In genomic region chr14:108520914-108521313, GRCm38 (mm10) we compare ENCODE assay signal across 35 mouse cellular contexts.
"Had no signal": no experiment of that assay in that cellular context is flagged by ENCODE, and none has a peak within 500 bp of the region (broad histone marks: within the 10 kb centered on the region; RNA-seq: fewer than 3 reads in every experiment).

No protein-coding gene starts in this region.

- H3K36me3 ChIP-seq: heart, embryonic 12.5 days; heart, embryonic 13.5 days; heart, embryonic 15.5 days; hindbrain, embryonic 10.5 days; hindbrain, embryonic 12.5 days; hindbrain, embryonic 13.5 days; hindbrain, embryonic 15.5 days; intestine, embryonic 15.5 days; kidney, embryonic 15.5 days had no signal

- H3K9ac ChIP-seq: heart, embryonic 12.5 days; heart, embryonic 13.5 days; heart, embryonic 15.5 days; hindbrain, embryonic 12.5 days; hindbrain, embryonic 13.5 days; hindbrain, embryonic 14.5 days; hindbrain, embryonic 15.5 days; intestine, embryonic 15.5 days; kidney, embryonic 15.5 days had no signal

- DNase-seq: heart, postnatal 10 days; heart, postnatal 14 days; heart, postnatal 36 days; heart, postnatal 4 days; kidney, adult 11 months; kidney, adult 18-20 months; kidney, adult 2 months; kidney, adult 8-10 months; kidney, adult 9 months; kidney, postnatal 10 days; kidney, postnatal 14 days; kidney, postnatal 25 days; kidney, postnatal 36 days; kidney, postnatal 4 days; layer of hippocampus, adult 9-11 months; layer of hippocampus, postnatal 36 days had no signal

- ATAC-seq: hindbrain, embryonic 16.5 days; hindbrain, postnatal 0 days; inflammation-experienced regulatory T-cells, adult 6 months; intestine, embryonic 15.5 days; intestine, embryonic 16.5 days; intestine, postnatal 0 days had no signal

- H3K27ac ChIP-seq: heart, embryonic 13.5 days; heart, embryonic 15.5 days; hindbrain, embryonic 10.5 days; hindbrain, embryonic 12.5 days; hindbrain, embryonic 13.5 days; hindbrain, embryonic 14.5 days; hindbrain, embryonic 15.5 days; hindbrain, postnatal 0 days; intestine, embryonic 15.5 days; kidney, embryonic 15.5 days; kidney, postnatal 0 days; layer of hippocampus, adult 2 months; left cerebral cortex, adult 2 months had no signal

- H3K4me1 ChIP-seq: heart, embryonic 12.5 days; heart, embryonic 13.5 days; heart, embryonic 15.5 days; hindbrain, embryonic 10.5 days; hindbrain, embryonic 12.5 days; hindbrain, embryonic 13.5 days; hindbrain, embryonic 15.5 days; intestine, embryonic 15.5 days; kidney, embryonic 15.5 days had no signal

- H3K4me3 ChIP-seq: heart, embryonic 12.5 days; heart, embryonic 13.5 days; heart, embryonic 15.5 days; hindbrain, embryonic 10.5 days; hindbrain, embryonic 12.5 days; hindbrain, embryonic 13.5 days; hindbrain, embryonic 15.5 days; intestine, embryonic 15.5 days; kidney, embryonic 15.5 days; layer of hippocampus, adult 2 months; left cerebral cortex, adult 2 months had no signal

- H3K9me3 ChIP-seq: heart, embryonic 12.5 days; heart, embryonic 13.5 days; heart, embryonic 15.5 days; hindbrain, embryonic 10.5 days; hindbrain, embryonic 12.5 days; hindbrain, embryonic 13.5 days; hindbrain, embryonic 15.5 days; intestine, embryonic 15.5 days; kidney, embryonic 15.5 days had no signal

- H3K27me3 ChIP-seq: heart, embryonic 12.5 days; heart, embryonic 13.5 days; heart, embryonic 15.5 days; hindbrain, embryonic 12.5 days; hindbrain, embryonic 13.5 days; hindbrain, embryonic 15.5 days; intestine, embryonic 15.5 days; kidney, embryonic 15.5 days had no signal

- H3K4me2 ChIP-seq: heart, embryonic 11.5 days; heart, embryonic 12.5 days; heart, embryonic 13.5 days; heart, embryonic 15.5 days; hindbrain, embryonic 12.5 days; hindbrain, embryonic 13.5 days; hindbrain, embryonic 14.5 days; hindbrain, embryonic 15.5 days; intestine, embryonic 15.5 days; kidney, embryonic 15.5 days had no signal
